In genomic region chr1:159433521-159433920, GRCm38 (mm10) we compare ENCODE assay signal across 21 mouse cellular contexts.
DNase-seq lines count a peak whose midpoint lies in the region; ATAC-seq and TF ChIP-seq lines count a peak whose summit lies in the region.
"Had no signal": no experiment of that assay in that cellular context is flagged by ENCODE, and none has a peak within 500 bp of the region (broad histone marks: within the 10 kb centered on the region; RNA-seq: fewer than 3 reads in every experiment).

No protein-coding gene starts in this region.

- no peaks in the 10 kb centered on the region for H3K27me3 ChIP-seq in kidney, embryonic 15.5 days
- H3K27me3 ChIP-seq in kidney, postnatal 0 days (ENCODE audit: insufficient read depth, low read length): no peaks in the 10 kb centered on the region
- no peaks in the 10 kb centered on the region; the same call in 1 of the 2 replicates for H3K27me3 ChIP-seq in kidney, adult 2 months (replicated peaks; ENCODE audit: control insufficient read depth, insufficient read depth, low read length)
- no peaks in the 10 kb centered on the region for H3K27me3 ChIP-seq in midbrain, embryonic 11.5 days (ENCODE audit: control insufficient read depth, insufficient read depth, low read length)
- H3K27me3 ChIP-seq in midbrain, embryonic 15.5 days (replicated peaks): no peaks in the 10 kb centered on the region

- peaks cover 8% of the 10 kb centered on the region; the same call in 1 of the 2 replicates for H3K4me1 ChIP-seq in kidney, embryonic 15.5 days
- H3K4me1 ChIP-seq in kidney, postnatal 0 days (replicated peaks; ENCODE audit: insufficient read depth, low read length): no peaks in the 10 kb centered on the region
- H3K4me1 ChIP-seq in kidney, adult 2 months (ENCODE audit: control insufficient read depth, insufficient read depth, low read length): no peaks in the 10 kb centered on the region
- no peaks in the 10 kb centered on the region for H3K4me1 ChIP-seq in midbrain, embryonic 11.5 days (ENCODE audit: control insufficient read depth, insufficient read depth, low read length)
- H3K4me1 ChIP-seq in midbrain, embryonic 15.5 days: no peaks in the 10 kb centered on the region

- 28% methylated on average over 4 of the region's 4 CpGs for WGBS in kidney, embryonic 15.5 days
- WGBS in kidney, postnatal 0 days: 33% methylated on average over 4 of the region's 4 CpGs
- 47% methylated on average over 4 of the region's 4 CpGs for WGBS in kidney, adult 2 months
- WGBS in midbrain, embryonic 11.5 days: 94% methylated on average over 4 of the region's 4 CpGs
- 94% methylated on average over 4 of the region's 4 CpGs for WGBS in midbrain, embryonic 15.5 days

- no peak overlapping the region for H3K9ac ChIP-seq in kidney, embryonic 15.5 days
- no peak overlapping the region for H3K9ac ChIP-seq in kidney, postnatal 0 days (ENCODE audit: low read depth, low read length)
- H3K9ac ChIP-seq in midbrain, embryonic 11.5 days (ENCODE audit: low read length): no peak overlapping the region
- no peak overlapping the region for H3K9ac ChIP-seq in midbrain, embryonic 15.5 days

- H3K27ac ChIP-seq in kidney, embryonic 15.5 days: no peak overlapping the region
- H3K27ac ChIP-seq in kidney, postnatal 0 days: no peak overlapping the region
- H3K27ac ChIP-seq in kidney, adult 2 months (ENCODE audit: insufficient read depth, low read depth, low read length): no peak overlapping the region
- H3K27ac ChIP-seq in midbrain, embryonic 11.5 days (ENCODE audit: low read depth, low read length): no peak overlapping the region
- no peak overlapping the region for H3K27ac ChIP-seq in midbrain, embryonic 15.5 days

- intact Hi-C loops in heart, postnatal 10 days (cut with DNase I): no loop called here

- H3K4me2 ChIP-seq in kidney, embryonic 15.5 days: no peak overlapping the region
- H3K4me2 ChIP-seq in kidney, postnatal 0 days (ENCODE audit: low read length): no peak overlapping the region
- no peak overlapping the region for H3K4me2 ChIP-seq in midbrain, embryonic 11.5 days
- H3K4me2 ChIP-seq in midbrain, embryonic 15.5 days: no peak overlapping the region

- no peaks in the 10 kb centered on the region for H3K36me3 ChIP-seq in kidney, embryonic 15.5 days
- no peaks in the 10 kb centered on the region for H3K36me3 ChIP-seq in kidney, postnatal 0 days (ENCODE audit: insufficient read depth, low read length)
- H3K36me3 ChIP-seq in kidney, adult 2 months (ENCODE audit: control insufficient read depth, insufficient read depth, low read length): no peaks in the 10 kb centered on the region
- no peaks in the 10 kb centered on the region for H3K36me3 ChIP-seq in midbrain, embryonic 11.5 days (ENCODE audit: control insufficient read depth, insufficient read depth, low read length)
- no peaks in the 10 kb centered on the region for H3K36me3 ChIP-seq in midbrain, embryonic 15.5 days (replicated peaks)
- H3K36me3 ChIP-seq: G1E had no signal

- peak; percentile 74 for DNase-seq in heart, adult 11 months
- DNase-seq in heart, postnatal 10 days: no peak
- no peak for DNase-seq in kidney, postnatal 14 days
- peak; percentile 3 for DNase-seq in kidney, postnatal 0 days (ENCODE audit: low spot score)
- DNase-seq in kidney, adult 2 months: no peak
- peak; percentile 59 for DNase-seq in midbrain, embryonic 11.5 days (ENCODE audit: low spot score, missing footprints)
- DNase-seq: adrenal gland, adult 2 months; adrenal gland, adult 8-10 months; adrenal gland, postnatal 10 days; adrenal gland, postnatal 14 days; adrenal gland, postnatal 25 days; adrenal gland, postnatal 36 days; B cell, adult 2 months; cerebellum, adult 11 months; cerebellum, adult 11-12 months had no signal

- H3K4me3 ChIP-seq in kidney, embryonic 15.5 days (replicated peaks): no peak overlapping the region
- H3K4me3 ChIP-seq in kidney, postnatal 0 days (replicated peaks; ENCODE audit: low read depth, low read length): no peak overlapping the region
- H3K4me3 ChIP-seq in kidney, adult 2 months (ENCODE audit: insufficient read depth, low read depth, low read length): no peak overlapping the region
- no peak overlapping the region for H3K4me3 ChIP-seq in midbrain, embryonic 11.5 days (ENCODE audit: low read depth, low read length)
- no peak overlapping the region for H3K4me3 ChIP-seq in midbrain, embryonic 15.5 days

- H3K9me3 ChIP-seq in kidney, embryonic 15.5 days (replicated peaks): no peaks in the 10 kb centered on the region
- H3K9me3 ChIP-seq in kidney, postnatal 0 days (replicated peaks; ENCODE audit: low read length): no peaks in the 10 kb centered on the region
- H3K9me3 ChIP-seq in midbrain, embryonic 11.5 days (ENCODE audit: control insufficient read depth, low read length): no peaks in the 10 kb centered on the region
- no peaks in the 10 kb centered on the region for H3K9me3 ChIP-seq in midbrain, embryonic 15.5 days
- H3K9me3 ChIP-seq: G1E had no signal

- TF ChIP-seq POLR2A in kidney, adult 2 months (IDR thresholded peaks at IDR 0.05; ENCODE audit: low read depth, low read length): no peak

- no peak for TF ChIP-seq CTCF in kidney, postnatal 0 days (IDR thresholded peaks at IDR 0.05; ENCODE audit: low read depth)
- TF ChIP-seq CTCF in kidney, adult 2 months (conservative IDR thresholded peaks at IDR 0.05; ENCODE audit: insufficient read depth, insufficient read length, low read depth, low read length): no peak

- peak; percentile 40; the same call in 1 of the 2 replicates for ATAC-seq in kidney, embryonic 15.5 days (replicated peaks; ENCODE audit: low FRiP score)
- no peak for ATAC-seq in kidney, postnatal 0 days (replicated peaks; ENCODE audit: low FRiP score, low read depth)
- ATAC-seq in midbrain, embryonic 11.5 days (ENCODE audit: low FRiP score): no peak
- ATAC-seq in midbrain, embryonic 15.5 days (replicated peaks): no peak
- ATAC-seq: activated CD4-positive, CD25-positive, alpha-beta regulatory T cell, adult 4 months; CD4-positive, CD25-positive, alpha-beta regulatory T cell, adult 4 months; Patski had no signal

Comparison
In these comparisons a context has a peak if more than half of its experiments do, and no peak if none do; other contexts are left out.
1. DNase-seq: peak in heart, adult 11 months (single experiment), kidney, postnatal 0 days (single experiment) and midbrain, embryonic 11.5 days (single experiment); none in heart, postnatal 10 days (0 of 2), kidney, postnatal 14 days (single experiment) and kidney, adult 2 months (single experiment).